Mouse (Mus musculus): ENCODE data around the gene Mc1r.

DNA sequence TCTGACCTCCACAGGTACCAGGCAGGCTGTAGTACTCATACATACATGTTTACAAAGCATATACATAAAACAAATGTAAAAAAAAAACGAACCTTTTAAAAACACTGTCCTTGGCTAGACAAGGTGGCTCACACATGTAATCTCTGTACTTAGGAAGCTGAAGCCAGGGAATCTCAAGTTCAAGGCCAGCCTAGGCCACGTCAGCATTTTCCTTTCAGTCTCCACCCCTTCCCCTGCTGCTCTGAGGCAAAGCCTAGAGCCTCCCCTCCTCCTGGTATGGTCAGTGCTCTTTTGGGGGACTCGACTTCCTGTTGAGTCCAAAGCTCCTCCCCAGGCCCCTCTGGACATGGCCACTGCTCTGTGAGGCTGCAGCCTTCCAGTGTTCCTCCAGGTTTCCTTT lies 19.9 kb upstream of the Mc1r start:
- TF ChIP-seq GATA1 (IDR thresholded peaks at IDR 0.05; ENCODE audit: borderline replicate concordance, low read length) (no peak), CTCF (IDR thresholded peaks at IDR 0.05; ENCODE audit: low read depth, low read length) (no peak), TAL1 (conservative IDR thresholded peaks at IDR 0.05; ENCODE audit: low read depth, low read length) (no peak), POLR2AphosphoS5 (IDR thresholded peaks at IDR 0.05; ENCODE audit: insufficient replicate concordance, low read depth, low read length) (no peak)
